Mouse (Mus musculus): ENCODE measurements around the gene Olfr478. TPM values are rescaled to one million over a fixed set of nuclear protein-coding genes. Genes with fewer than 3 reads are reported as not detected.

Olfr478 gene
- not detected in 2 replicates for polyA plus RNA-seq (2012; rRNA removed)

DNA sequence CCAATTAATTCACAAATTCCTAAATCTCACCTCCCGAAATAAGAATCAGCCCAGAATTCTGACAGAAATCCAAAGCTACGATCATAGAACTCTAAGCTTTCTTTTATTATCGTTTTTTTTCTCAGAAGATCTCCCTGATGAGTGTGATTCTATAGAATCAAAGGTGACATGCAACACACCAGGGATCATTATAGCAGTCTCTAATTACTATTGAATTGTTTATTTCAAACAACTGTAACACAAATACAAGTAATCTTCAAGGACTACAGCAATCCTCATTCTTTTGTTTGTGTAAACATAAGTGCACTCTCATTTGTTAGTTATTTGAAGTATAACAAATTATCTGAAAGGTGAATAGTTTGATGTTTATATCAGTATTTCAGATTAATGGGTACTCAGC, at the start of gene Olfr478:
Gene Olfr478, minus strand, starts transcription at position 101 of the 400 bp plus-strand sequence.

GRCm38 (mm10) chr7:108079555-108079954, 45.8 kb upstream of the Olfr478 start, which contains the start of gene Olfr481:
Olfr481 (plus strand) TSS chr7:108079855.

DNA sequence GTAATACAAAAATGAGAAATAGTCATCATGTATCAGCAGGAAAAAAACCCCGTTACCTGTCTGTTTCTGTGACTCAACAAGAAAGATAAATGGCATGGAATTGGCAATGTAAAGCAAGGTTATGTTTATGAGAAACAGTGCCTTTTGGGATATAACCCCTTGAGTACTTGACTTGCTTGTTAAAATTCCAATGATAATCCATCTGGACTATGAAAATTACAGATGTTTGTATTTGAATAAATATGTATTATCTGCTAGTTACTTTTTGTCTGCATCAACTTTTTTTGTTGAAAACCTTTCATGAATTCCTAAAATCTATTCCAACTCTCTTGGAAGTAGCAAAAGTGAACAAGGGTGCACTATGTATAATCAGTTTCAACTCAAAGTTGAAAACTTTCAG, 33.5 kb upstream of the Olfr478 start, which contains the start of gene Olfr480:
Gene Olfr480, minus strand, starts transcription at position 101 of the 400 bp plus-strand sequence.

GRCm38 (mm10) chr7:108050393-108050792, 16.6 kb upstream of the Olfr478 start, which contains the start of gene Olfr479:
Olfr479 (plus strand) TSS chr7:108050693.

DNA sequence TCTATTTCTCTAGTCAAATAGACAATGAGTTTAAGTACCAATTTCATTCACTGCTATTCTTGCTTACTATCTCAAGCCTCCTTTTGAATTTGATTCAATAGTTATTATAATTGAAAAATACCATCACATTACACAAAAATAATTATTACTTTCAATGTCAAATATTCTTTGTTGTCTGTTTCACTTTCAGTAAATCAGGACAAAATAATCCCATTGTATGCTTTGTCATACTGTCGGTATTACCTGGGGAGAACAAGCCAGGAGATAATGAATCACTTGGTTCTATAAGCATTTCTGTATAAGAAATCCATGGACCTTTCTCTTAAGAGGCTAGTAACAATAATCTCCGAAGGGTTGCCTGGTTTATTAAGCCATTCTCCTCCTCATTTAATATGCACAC, 47.4 kb downstream of the Olfr478 start, which contains the start of gene Olfr477:
Gene Olfr477, plus strand, starts transcription at position 301 of the 400 bp plus-strand sequence.

Other genes with a start within 250 kb of the Olfr478 start
- not detected in 2 replicates for gene Ovch2, start 232.8 kb downstream of the Olfr478 start, polyA plus RNA-seq (2012; rRNA removed)
- not detected in 2 replicates for gene Olfr467, start 221.7 kb downstream of the Olfr478 start, polyA plus RNA-seq (2012; rRNA removed)
- not detected in 2 replicates for gene Olfr469, start 208.4 kb downstream of the Olfr478 start, polyA plus RNA-seq (2012; rRNA removed)
- not detected in 2 replicates for gene Olfr470, start 186.5 kb downstream of the Olfr478 start, polyA plus RNA-seq (2012; rRNA removed)
- gene Olfr472, start 136.1 kb downstream of the Olfr478 start, polyA plus RNA-seq (2012; rRNA removed): not detected in 2 replicates
- gene Olfr473, start 103.5 kb downstream of the Olfr478 start, polyA plus RNA-seq (2012; rRNA removed): not detected in 2 replicates
- not detected in 2 replicates for gene Olfr474, start 79.3 kb downstream of the Olfr478 start, polyA plus RNA-seq (2012; rRNA removed)
- gene Olfr476, start 69.2 kb downstream of the Olfr478 start, polyA plus RNA-seq (2012; rRNA removed): not detected in 2 replicates
- gene Olfr477, start 47.3 kb downstream of the Olfr478 start, polyA plus RNA-seq (2012; rRNA removed): not detected in 2 replicates
- not detected in 2 replicates for gene Olfr479, start 16.7 kb upstream of the Olfr478 start, polyA plus RNA-seq (2012; rRNA removed)
- gene Olfr480, start 33.4 kb upstream of the Olfr478 start, polyA plus RNA-seq (2012; rRNA removed): not detected in 2 replicates
- gene Olfr481, start 45.9 kb upstream of the Olfr478 start, polyA plus RNA-seq (2012; rRNA removed): not detected in 2 replicates
- gene Olfr482, start 63.6 kb upstream of the Olfr478 start, polyA plus RNA-seq (2012; rRNA removed): not detected in 2 replicates
- not detected in 2 replicates for gene Olfr483, start 66.9 kb upstream of the Olfr478 start, polyA plus RNA-seq (2012; rRNA removed)
- gene Olfr484, start 93.5 kb upstream of the Olfr478 start, polyA plus RNA-seq (2012; rRNA removed): not detected in 2 replicates
- gene Olfr485, start 125.9 kb upstream of the Olfr478 start, polyA plus RNA-seq (2012; rRNA removed): not detected in 2 replicates
- not detected in 2 replicates for gene Olfr486, start 138.8 kb upstream of the Olfr478 start, polyA plus RNA-seq (2012; rRNA removed)
- not detected in 2 replicates for gene Olfr487, start 180.6 kb upstream of the Olfr478 start, polyA plus RNA-seq (2012; rRNA removed)
- gene Olfr488, start 224.4 kb upstream of the Olfr478 start, polyA plus RNA-seq (2012; rRNA removed): not detected in 2 replicates

All from colon, adult 2 months (tissue).